Mouse (Mus musculus) lung, adult 2 months (tissue): ENCODE results near the gene Tdrd3. TPM values are rescaled to one million over a fixed set of nuclear protein-coding genes. Genes with fewer than 3 reads are reported as not detected.

Experiments
- DNase-seq: peaks from one replicate; pipeline ENCODE4 v3.0.0; 2022
- H3K4me1 ChIP-seq: fragments of 200-500 bp; 2 replicates; pipeline ENCODE4 v1.6.1; 2011; ENCODE audit warnings: low read length; ENCODE audit not compliant: control insufficient read depth, insufficient read depth
- H3K4me3 ChIP-seq: fragments of 200-500 bp; replicated peaks from 2 replicates; pipeline ENCODE3; 2011; ENCODE audit warnings: low read depth, mild to moderate bottlenecking, control low read depth, low read length; ENCODE audit errors: extremely low read depth
- CTCF ChIP-seq: fragments of 200-500 bp; IDR thresholded peaks from 2 replicates; pipeline ENCODE4 v1.5.1; 2011; ENCODE audit warnings: mild to moderate bottlenecking, low read length, control low read depth; ENCODE audit not compliant: insufficient read depth
- POLR2A ChIP-seq: fragments of 200-500 bp; IDR thresholded peaks from 2 replicates; pipeline ENCODE4 v1.6.1; 2011; ENCODE audit warnings: low read depth, mild to moderate bottlenecking, control low read depth, low read length, borderline replicate concordance; ENCODE audit errors: extremely low read depth
- WGBS: fragments of 180-500 bp; shearing (Covaris S2); methylation state at CpG from one replicate; pipeline ENCODE4 v1.1.7; 2018; 5-methylcytosine and 5-hydroxymethylcytosine counted together
- polyA plus RNA-seq: library from polyadenylated mRNA; depleted of rRNA; stranded (reverse); fragments of >200 nt; gene quantifications from 2 replicates; pipeline ENCODE4 v1.2.3, GENCODE M21; 2012

The Tdrd3 gene
- polyA plus RNA-seq, 1 experiment = 4.8 TPM

- Histone ChIP-seq H3K4me1 (peaks cover 5% of the 10 kb centered on the region), H3K4me3 (peak overlapping the region; percentile 76)
- no peak for TF ChIP-seq POLR2A
- no peak for TF ChIP-seq CTCF
- 1% methylated on average over 3 of the region's 3 CpGs for WGBS
- DNase-seq = no peak
Observed at GRCm38 (mm10) chr14:87417691-87418070, 1.2 kb downstream of the Tdrd3 start.

- 59% methylated on average over 2 of the region's 2 CpGs for WGBS
- DNase-seq = no peak
- Histone ChIP-seq H3K4me3 (no peak overlapping the region), H3K4me1 (peaks cover 5% of the 10 kb centered on the region)
- TF ChIP-seq CTCF (no peak), POLR2A (no peak)
Observed at GRCm38 (mm10) chr14:87419740-87420139, 3.3 kb downstream of the Tdrd3 start.

GRCm38 (mm10) chr14:87420576-87420975 is 4.1 kb downstream of the Tdrd3 start:
- Histone ChIP-seq H3K4me3 (no peak overlapping the region), H3K4me1 (peaks cover 7% of the 10 kb centered on the region)
- TF ChIP-seq CTCF (no peak), POLR2A (no peak)
- DNase-seq = no peak
- 64% methylated on average over 4 of the region's 4 CpGs for WGBS

- no peak for TF ChIP-seq CTCF
- 87% methylated on average over 3 of the region's 3 CpGs for WGBS
- no peak for DNase-seq
- Histone ChIP-seq H3K4me3 (no peak overlapping the region), H3K4me1 (peaks cover 12% of the 10 kb centered on the region)
Observed at GRCm38 (mm10) chr14:87422432-87422831, 6.0 kb downstream of the Tdrd3 start.

GRCm38 (mm10) chr14:87426297-87426922 is 10.0 kb downstream of the Tdrd3 start:
- H3K4me3 ChIP-seq = no peak overlapping the region
- 49% methylated on average over 7 of the region's 7 CpGs for WGBS

GRCm38 (mm10) chr14:87427032-87427431 is 10.6 kb downstream of the Tdrd3 start:
- TF ChIP-seq CTCF (no peak), POLR2A (no peak)
- Histone ChIP-seq H3K4me3 (no peak overlapping the region), H3K4me1 (peaks cover 13% of the 10 kb centered on the region)
- no peak for DNase-seq
- WGBS = 91% methylated on average over 4 of the region's 4 CpGs

More at GRCm38 (mm10) chr14:87426297-87426922, 10.0 kb downstream of the Tdrd3 start:
- H3K4me1 ChIP-seq = peaks cover 13% of the 10 kb centered on the region
- no peak for DNase-seq
- no peak for TF ChIP-seq CTCF
- no peak for TF ChIP-seq POLR2A

- TF ChIP-seq CTCF (no peak), POLR2A (no peak)
- H3K4me3 ChIP-seq = no peak overlapping the region
- WGBS = 82% methylated on average over 5 of the region's 5 CpGs
- H3K4me1 ChIP-seq = peaks cover 13% of the 10 kb centered on the region
- no peak for DNase-seq
Observed at GRCm38 (mm10) chr14:87427659-87428289, 11.3 kb downstream of the Tdrd3 start.

- no peak for TF ChIP-seq POLR2A
- no peak for TF ChIP-seq CTCF
- WGBS = 69% methylated on average over 5 of the region's 5 CpGs
- Histone ChIP-seq H3K4me1 (no peaks in the 10 kb centered on the region; the same call in 1 of the 2 replicates), H3K4me3 (no peak overlapping the region)
- no peak for DNase-seq
Observed at GRCm38 (mm10) chr14:87433390-87433915, 17.0 kb downstream of the Tdrd3 start.

GRCm38 (mm10) chr14:87435382-87435781 is 18.9 kb downstream of the Tdrd3 start:
- TF ChIP-seq CTCF (no peak), POLR2A (no peak)
- no peak overlapping the region for H3K4me3 ChIP-seq
- DNase-seq = no peak
- 73% methylated on average over 4 of the region's 4 CpGs for WGBS
- H3K4me1 ChIP-seq = peaks cover 4% of the 10 kb centered on the region; the same call in 1 of the 2 replicates

- Histone ChIP-seq H3K4me3 (no peak overlapping the region), H3K4me1 (peaks cover 9% of the 10 kb centered on the region)
- no peak for DNase-seq
- no peak for TF ChIP-seq CTCF
- TF ChIP-seq POLR2A = no peak
- WGBS = 18% methylated on average over 2 of the region's 2 CpGs
Observed at GRCm38 (mm10) chr14:87439721-87440120, 23.3 kb downstream of the Tdrd3 start.
